Mouse (Mus musculus) embryonic facial prominence, embryonic 13.5 days (tissue): Measurements from ENCODE around the gene Pptc7. TPM values are rescaled to one million over a fixed set of nuclear protein-coding genes. Genes with fewer than 3 reads are reported as not detected.

Source experiments
- ATAC-seq: fragments of 200-750 bp; cut with Nextera tagmentation; 2 replicates; pipeline ENCODE4 v1.8.0; 2017; ENCODE audit warnings: low read depth; ENCODE audit not compliant: insufficient number of reproducible peaks, insufficient read depth, low FRiP score, low TSS enrichment
- H3K27ac ChIP-seq: fragments of 300-500 bp; sonication (generic); 2 replicates; pipeline ENCODE4 v1.5.1; 2015; ENCODE audit warnings: moderate library complexity, mild to moderate bottlenecking, inconsistent platforms
- H3K27me3 ChIP-seq: fragments of 300-500 bp; sonication (generic); 2 replicates; pipeline ENCODE4 v1.6.1; 2015; ENCODE audit warnings: mild to moderate bottlenecking, inconsistent platforms
- H3K36me3 ChIP-seq: fragments of 300-500 bp; sonication (generic); 2 replicates; pipeline ENCODE4 v1.6.1; 2015; ENCODE audit warnings: mild to moderate bottlenecking, inconsistent platforms
- H3K4me1 ChIP-seq: fragments of 300-500 bp; sonication (generic); 2 replicates; pipeline ENCODE4 v1.6.1; 2015; ENCODE audit warnings: inconsistent platforms
- H3K4me2 ChIP-seq: fragments of 300-500 bp; sonication (generic); 2 replicates; pipeline ENCODE4 v1.6.1; 2015; ENCODE audit warnings: moderate library complexity, mild to moderate bottlenecking, inconsistent platforms
- H3K4me3 ChIP-seq: fragments of 300-500 bp; sonication (generic); 2 replicates; pipeline ENCODE4 v1.5.1; 2015; ENCODE audit warnings: mild to moderate bottlenecking, inconsistent platforms
- H3K9ac ChIP-seq: fragments of 300-500 bp; sonication (generic); 2 replicates; pipeline ENCODE4 v1.6.1; 2015; ENCODE audit warnings: mild to moderate bottlenecking, inconsistent platforms
- H3K9me3 ChIP-seq: fragments of 300-500 bp; sonication (generic); 2 replicates; pipeline ENCODE4 v1.6.1; 2016; ENCODE audit warnings: inconsistent platforms
- WGBS: fragments of 180-500 bp; shearing (Covaris S2); methylation state at CpG from one replicate; pipeline ENCODE4 v1.1.7; 2015; ENCODE audit warnings: mixed read lengths; 5-methylcytosine and 5-hydroxymethylcytosine counted together
- polyA plus RNA-seq: library from polyadenylated mRNA; unstranded; fragments of >200 nt; fragmentation: Nextera tagmentation; extraction: Ambion mirVana; gene quantifications from 2 replicates; pipeline ENCODE4 v1.2.1, GENCODE M21; 2015

Pptc7 gene
- polyA plus RNA-seq, 1 experiment from 2014 or later: 9.2 TPM

- no peak overlapping the region for H3K9ac ChIP-seq
- H3K27ac ChIP-seq: 0 out of 2 replicates have a peak overlapping the region, but pooled peaks have one; percentile 7
- H3K4me2 ChIP-seq: no peak overlapping the region
- WGBS: 71% methylated on average over 14 of the region's 14 CpGs
- H3K4me3 ChIP-seq: no peak overlapping the region
- no peak for ATAC-seq
- no peaks in the 10 kb centered on the region for H3K9me3 ChIP-seq
- no peaks in the 10 kb centered on the region for H3K27me3 ChIP-seq
- peaks cover 10% of the 10 kb centered on the region for H3K4me1 ChIP-seq
- H3K36me3 ChIP-seq: peaks cover 63% of the 10 kb centered on the region
Observed at GRCm38 (mm10) chr5:122319474-122320204, 35.5 kb downstream of the Pptc7 start.

DNA sequence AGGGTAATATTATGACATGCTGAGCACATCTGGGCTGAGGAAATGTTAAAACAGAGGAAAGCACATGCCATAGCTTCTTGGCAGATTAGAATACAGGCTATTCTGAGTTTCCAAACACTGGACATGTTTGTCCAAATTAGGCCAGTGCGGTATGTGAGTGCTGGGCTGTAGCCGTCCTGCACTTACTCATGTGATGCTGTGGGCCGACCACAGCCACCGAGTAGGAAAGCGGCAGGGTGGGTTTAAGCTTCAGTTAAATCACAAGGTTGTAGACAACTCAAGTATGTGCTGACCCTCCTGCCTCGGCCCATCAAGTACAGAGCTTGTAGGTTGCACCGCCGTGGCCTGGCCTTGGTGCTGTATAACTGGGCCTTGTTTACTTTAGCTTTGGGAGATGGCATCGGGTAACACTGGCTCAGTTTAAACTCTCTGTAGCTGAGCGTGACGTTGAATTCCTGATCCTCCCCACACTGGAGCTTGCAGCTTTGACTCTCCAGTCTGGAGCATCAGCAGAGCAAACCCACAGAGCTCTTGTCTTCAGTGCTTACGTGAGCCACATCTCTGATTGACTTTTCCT is 36.1 kb downstream of the Pptc7 start:
- Histone ChIP-seq H3K27ac (no peak overlapping the region; the same call in 1 of the 2 replicates), H3K36me3 (peaks cover 67% of the 10 kb centered on the region), H3K9me3 (no peaks in the 10 kb centered on the region), H3K27me3 (no peaks in the 10 kb centered on the region), H3K4me3 (no peak overlapping the region), H3K4me1 (peaks cover 3% of the 10 kb centered on the region; the same call in 1 of the 2 replicates), H3K4me2 (no peak overlapping the region), H3K9ac (0 out of 2 replicates have a peak overlapping the region, but pooled peaks have one; percentile 4)
- ATAC-seq: no peak
- WGBS: 57% methylated on average over 12 of the region's 12 CpGs

DNA sequence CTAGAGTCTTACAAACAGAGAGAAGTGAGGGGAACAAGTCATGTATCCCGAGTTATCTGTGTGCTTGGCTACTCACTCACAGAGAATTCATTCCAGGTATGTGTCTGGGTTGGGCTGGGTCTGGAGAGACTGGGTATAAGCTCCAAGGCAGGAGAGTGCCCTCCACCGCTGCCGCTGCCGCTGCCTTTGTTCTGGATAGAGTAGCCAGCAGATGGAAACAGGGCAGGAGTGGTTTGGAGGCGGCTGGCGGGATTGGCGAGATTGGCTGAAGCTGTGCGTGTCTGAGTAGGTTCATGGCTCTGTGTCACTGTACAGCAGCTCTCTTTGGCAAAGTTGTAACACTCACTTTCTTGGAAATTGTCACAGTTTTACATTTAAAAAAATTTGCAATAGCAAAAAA is 39.4 kb downstream of the Pptc7 start:
- Histone ChIP-seq H3K27ac (no peak overlapping the region), H3K9me3 (no peaks in the 10 kb centered on the region), H3K9ac (peak overlapping the region; percentile 11; the same call in 1 of the 2 replicates), H3K4me1 (no peaks in the 10 kb centered on the region), H3K4me2 (no peak overlapping the region), H3K4me3 (no peak overlapping the region), H3K27me3 (no peaks in the 10 kb centered on the region), H3K36me3 (peaks cover 65% of the 10 kb centered on the region)
- WGBS: 78% methylated on average over 8 of the region's 8 CpGs
- ATAC-seq: no peak

DNA sequence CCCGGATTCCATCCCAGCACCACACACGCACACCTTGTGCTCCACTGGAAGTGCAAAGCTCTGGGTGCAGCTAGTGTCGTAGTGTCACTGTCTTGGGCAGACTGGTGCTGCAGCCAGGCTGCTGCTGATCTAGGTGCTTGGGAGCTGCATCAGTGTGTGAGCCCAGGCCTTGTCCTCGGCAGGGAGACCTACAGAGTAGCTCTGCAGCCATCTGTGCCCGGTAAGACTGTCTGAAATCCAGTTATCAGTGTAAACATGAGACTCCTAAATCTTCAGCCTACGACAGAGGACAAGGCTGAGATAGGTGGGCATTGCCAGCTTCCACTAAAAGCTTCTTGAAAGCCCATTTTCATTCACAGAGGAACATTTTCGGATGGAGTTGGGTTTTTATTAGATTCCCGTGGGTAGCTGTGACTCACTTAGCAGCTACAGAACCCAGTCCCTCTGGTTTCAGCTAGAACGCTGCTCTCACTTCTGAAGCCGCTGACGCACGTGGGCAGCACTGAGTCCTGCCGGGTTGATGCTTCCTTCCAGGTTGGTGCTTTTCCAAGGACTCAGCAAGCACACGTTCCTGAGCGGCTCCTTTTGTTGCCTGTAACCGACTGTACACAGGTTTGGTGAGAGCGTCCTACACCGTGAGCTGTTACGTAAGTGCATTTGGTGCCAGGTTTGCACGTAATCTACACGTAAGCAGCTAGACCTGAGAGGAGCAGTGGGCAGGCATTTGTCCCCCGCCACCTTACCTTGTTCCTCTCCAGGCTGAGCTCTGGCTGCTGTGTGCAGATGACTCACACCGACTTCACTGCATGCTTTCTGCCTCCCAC is 40.7 kb downstream of the Pptc7 start:
- no peaks in the 10 kb centered on the region for H3K4me1 ChIP-seq
- H3K36me3 ChIP-seq: peaks cover 64% of the 10 kb centered on the region

GRCm38 (mm10) chr5:122325477-122325876 is 41.3 kb downstream of the Pptc7 start:
- H3K4me3 ChIP-seq: no peak overlapping the region
- 90% methylated on average over 8 of the region's 8 CpGs for WGBS
- no peak overlapping the region for H3K27ac ChIP-seq
- no peaks in the 10 kb centered on the region for H3K4me1 ChIP-seq
- ATAC-seq: no peak
- H3K9ac ChIP-seq: no peak overlapping the region
- no peaks in the 10 kb centered on the region for H3K9me3 ChIP-seq
- H3K27me3 ChIP-seq: no peaks in the 10 kb centered on the region
- no peak overlapping the region for H3K4me2 ChIP-seq
- H3K36me3 ChIP-seq: peaks cover 58% of the 10 kb centered on the region

More for the DNA sequence above, 40.7 kb downstream of the Pptc7 start:
- WGBS: 89% methylated on average over 23 of the region's 23 CpGs
- Histone ChIP-seq H3K9me3 (no peaks in the 10 kb centered on the region), H3K4me2 (no peak overlapping the region), H3K4me3 (no peak overlapping the region), H3K9ac (no peak overlapping the region), H3K27ac (no peak overlapping the region), H3K27me3 (no peaks in the 10 kb centered on the region)
- ATAC-seq: no peak

- Histone ChIP-seq H3K4me2 (no peak overlapping the region), H3K9ac (no peak overlapping the region), H3K4me1 (no peaks in the 10 kb centered on the region), H3K36me3 (peaks cover 43% of the 10 kb centered on the region), H3K4me3 (no peak overlapping the region), H3K27me3 (no peaks in the 10 kb centered on the region), H3K9me3 (no peaks in the 10 kb centered on the region), H3K27ac (no peak overlapping the region)
- 91% methylated on average over 3 of the region's 3 CpGs for WGBS
- no peak for ATAC-seq
Observed at GRCm38 (mm10) chr5:122327283-122327682, 43.1 kb downstream of the Pptc7 start.

DNA sequence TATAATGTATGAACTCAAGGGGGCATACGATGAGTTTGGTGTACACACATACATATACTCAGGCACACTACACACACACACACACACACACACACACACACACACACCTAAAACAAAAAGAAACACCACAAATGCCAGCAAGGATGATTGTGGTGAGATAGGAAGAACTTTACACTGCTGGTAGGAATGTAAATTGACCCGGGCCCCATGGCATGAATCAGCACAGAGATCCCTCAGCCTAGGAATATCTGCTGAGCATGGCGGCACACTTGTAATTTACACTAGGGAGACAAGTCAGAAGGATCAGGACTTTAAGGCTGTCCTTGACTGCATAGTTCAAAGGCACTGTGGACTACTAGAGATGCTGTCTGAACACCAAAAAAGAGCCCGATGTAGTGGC is 46.1 kb downstream of the Pptc7 start:
- peaks cover 24% of the 10 kb centered on the region for H3K36me3 ChIP-seq
- H3K27me3 ChIP-seq: no peaks in the 10 kb centered on the region
- no peaks in the 10 kb centered on the region for H3K9me3 ChIP-seq
- H3K4me1 ChIP-seq: no peaks in the 10 kb centered on the region
- H3K4me2 ChIP-seq: no peak overlapping the region
- 82% methylated on average over 4 of the region's 4 CpGs for WGBS
- ATAC-seq: no peak
- H3K27ac ChIP-seq: no peak overlapping the region
- H3K4me3 ChIP-seq: no peak overlapping the region
- no peak overlapping the region for H3K9ac ChIP-seq

DNA sequence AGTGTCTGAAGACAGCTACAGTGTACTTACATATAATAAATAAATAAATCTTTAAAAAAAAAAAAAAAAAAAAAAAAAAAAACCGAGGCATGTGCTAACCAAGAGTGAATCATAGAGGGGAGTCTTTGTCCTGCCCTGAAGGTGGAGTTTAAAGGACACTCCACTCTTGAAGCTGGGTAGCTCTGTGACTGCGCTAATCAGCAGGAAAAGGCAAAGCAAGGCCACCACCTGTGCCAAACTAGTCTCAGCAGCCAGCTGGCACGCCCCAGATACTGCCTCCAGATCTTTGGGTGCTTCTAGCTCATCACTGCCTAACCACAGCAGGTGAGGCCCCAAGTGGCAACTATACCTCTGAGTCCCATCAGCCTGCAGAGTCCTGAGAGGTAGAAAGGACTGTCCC is 50.5 kb downstream of the Pptc7 start:
- 75% methylated on average over 3 of the region's 3 CpGs for WGBS
- no peaks in the 10 kb centered on the region for H3K36me3 ChIP-seq
- no peak overlapping the region for H3K4me2 ChIP-seq
- H3K27ac ChIP-seq: no peak overlapping the region
- no peak overlapping the region for H3K4me3 ChIP-seq
- no peaks in the 10 kb centered on the region for H3K27me3 ChIP-seq
- no peaks in the 10 kb centered on the region for H3K9me3 ChIP-seq
- no peak overlapping the region for H3K9ac ChIP-seq
- no peak for ATAC-seq
- H3K4me1 ChIP-seq: no peaks in the 10 kb centered on the region

DNA sequence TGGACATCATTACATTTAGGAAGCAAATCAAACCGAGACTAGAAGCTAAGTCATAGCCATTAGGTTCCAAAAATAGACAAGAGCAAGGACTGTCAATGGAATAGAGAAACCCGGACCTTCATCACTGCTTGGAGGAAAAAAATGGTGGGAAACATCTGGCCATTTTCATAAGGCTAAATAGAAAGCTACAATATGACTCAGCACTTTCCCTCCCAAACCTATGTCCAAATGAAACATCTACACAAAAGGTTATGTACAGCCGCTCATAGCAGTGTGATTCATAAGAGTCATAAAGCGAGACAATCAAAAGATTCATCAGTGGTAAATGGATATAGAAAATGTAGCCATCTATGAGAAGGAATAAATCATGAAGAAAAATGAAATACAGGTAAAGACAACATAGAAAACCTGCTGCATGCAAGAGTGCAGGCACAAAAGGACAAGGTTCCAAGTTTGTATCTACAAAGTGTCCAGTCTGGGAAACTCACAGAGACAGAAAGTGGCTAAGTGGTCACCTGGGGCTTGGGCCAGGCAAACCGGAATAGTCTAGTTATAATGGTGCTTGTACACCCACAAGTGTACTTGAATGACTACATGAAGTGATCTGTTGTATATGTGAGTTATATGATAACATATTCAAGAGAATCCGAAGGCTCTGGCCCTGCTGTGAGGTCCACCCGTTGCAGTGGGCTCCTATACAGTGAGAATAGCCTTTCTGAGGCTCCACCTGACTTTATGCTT is 52.6 kb downstream of the Pptc7 start:
- H3K27me3 ChIP-seq: no peaks in the 10 kb centered on the region
- no peak overlapping the region for H3K9ac ChIP-seq
- H3K4me2 ChIP-seq: no peak overlapping the region
- 89% methylated on average over 7 of the region's 7 CpGs for WGBS
- H3K4me1 ChIP-seq: no peaks in the 10 kb centered on the region
- ATAC-seq: no peak
- no peak overlapping the region for H3K4me3 ChIP-seq
- H3K36me3 ChIP-seq: peaks cover 3% of the 10 kb centered on the region; the same call in 1 of the 2 replicates
- H3K27ac ChIP-seq: no peak overlapping the region
- H3K9me3 ChIP-seq: no peaks in the 10 kb centered on the region

GRCm38 (mm10) chr5:122342874-122343273 is 58.7 kb downstream of the Pptc7 start:
- Histone ChIP-seq H3K9me3 (no peaks in the 10 kb centered on the region), H3K9ac (no peak overlapping the region), H3K27ac (no peak overlapping the region), H3K4me1 (no peaks in the 10 kb centered on the region), H3K27me3 (no peaks in the 10 kb centered on the region), H3K4me2 (no peak overlapping the region), H3K4me3 (no peak overlapping the region), H3K36me3 (peaks cover 3% of the 10 kb centered on the region; the same call in 1 of the 2 replicates)
- no peak for ATAC-seq
- 82% methylated on average over 1 of the region's 1 CpGs for WGBS

- no peak for ATAC-seq
- Histone ChIP-seq H3K4me1 (no peaks in the 10 kb centered on the region), H3K9ac (no peak overlapping the region), H3K36me3 (peaks cover 3% of the 10 kb centered on the region; the same call in 1 of the 2 replicates), H3K9me3 (no peaks in the 10 kb centered on the region), H3K27ac (no peak overlapping the region), H3K4me2 (no peak overlapping the region), H3K4me3 (no peak overlapping the region), H3K27me3 (no peaks in the 10 kb centered on the region)
- 56% methylated on average over 7 of the region's 7 CpGs for WGBS
Observed at GRCm38 (mm10) chr5:122343768-122344167, 59.6 kb downstream of the Pptc7 start.
